Mouse (Mus musculus) CD4-positive, CD25-positive, alpha-beta regulatory T cell, adult 4 months (primary cell): ENCODE results near the gene Ephx4. TPM values are rescaled to one million over a fixed set of nuclear protein-coding genes. Genes with fewer than 3 reads are reported as not detected.
"Not testable (repeated sequence)": the region's sequence is repeated elsewhere in the genome, so short reads cannot be mapped to it uniquely, and the experiment has no call there.

ENCODE experiments used
- ATAC-seq: one replicate; pipeline ENCODE4 v1.8.0; 2017
- polyA plus RNA-seq, 2 experiments: library from polyadenylated mRNA; unstranded; fragments of 100-300 nt; shearing (Covaris generic); gene quantifications; one replicate each; pipeline ENCODE4 v1.2.1; 2017

The Ephx4 gene
- polyA plus RNA-seq = under 1 TPM in 1 of 2 experiments, not detected in 1; 0.42 TPM

DNA sequence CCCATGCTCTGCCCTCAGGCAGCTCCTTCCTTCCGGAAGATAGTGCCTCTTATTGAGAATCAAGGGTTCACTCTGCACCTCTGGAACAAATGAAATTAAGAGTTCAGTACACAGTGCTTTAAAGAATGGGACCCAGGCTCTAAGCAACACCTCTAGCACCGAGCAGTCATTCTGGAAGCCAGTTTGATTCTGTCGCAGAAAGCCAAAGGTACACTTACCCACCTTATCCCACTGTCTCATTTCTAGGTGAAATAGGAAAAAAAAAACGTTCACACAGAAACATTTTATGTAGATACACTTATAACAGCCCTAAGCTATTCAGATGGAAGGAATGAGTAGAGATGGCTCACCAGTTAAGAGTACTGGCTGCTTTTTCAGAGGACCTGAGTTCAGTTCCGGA, at the start of gene Ephx4:
TSS of gene Ephx4 (plus strand) at position 301 of the 400 bp plus-strand sequence.
- ATAC-seq = peak; percentile 34

DNA sequence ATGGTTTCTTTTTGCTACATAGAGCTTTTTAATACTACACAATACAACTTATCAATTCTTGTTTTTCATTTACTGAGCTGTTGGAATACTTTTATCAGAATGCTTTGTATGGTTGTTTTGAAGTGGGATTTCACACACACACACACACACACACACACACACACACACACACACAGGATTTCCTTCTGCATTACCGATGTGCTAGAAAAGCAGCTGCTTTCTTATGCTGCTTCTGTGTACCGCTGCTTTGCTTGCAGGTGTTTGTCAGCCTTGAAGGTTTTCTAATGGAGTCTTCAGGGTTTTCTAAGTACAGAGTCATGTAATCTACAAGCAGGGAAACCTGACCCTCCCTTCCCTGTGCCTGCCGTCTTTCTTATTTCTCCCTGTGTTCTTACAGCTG, 48.6 kb upstream of the Ephx4 start:
- ATAC-seq = peak; percentile 34

DNA sequence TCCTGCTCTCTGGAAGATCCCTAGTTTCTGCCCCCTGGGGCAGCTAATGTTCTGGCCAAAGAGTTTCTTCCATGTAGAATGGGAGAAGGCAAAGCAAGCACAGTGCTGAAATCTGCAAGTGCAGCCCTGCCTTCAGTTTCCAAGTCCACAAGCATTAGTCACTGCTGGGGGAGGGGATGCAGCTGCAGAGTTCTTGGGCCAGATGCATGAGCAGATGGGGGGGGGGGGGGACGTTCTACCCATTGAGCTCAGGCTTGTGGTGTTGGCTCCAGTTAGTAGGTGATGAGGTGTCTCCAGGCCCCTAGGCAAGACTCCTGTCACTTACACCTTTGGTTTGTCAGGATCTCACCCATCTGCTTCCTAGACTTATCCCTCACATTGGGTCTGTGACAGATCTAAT, 46.7 kb upstream of the Ephx4 start:
- no peak for ATAC-seq

- ATAC-seq = no peak
These were observed 44.8 kb upstream of the Ephx4 start for GRCm38 (mm10) chr5:107357723-107358122.

DNA sequence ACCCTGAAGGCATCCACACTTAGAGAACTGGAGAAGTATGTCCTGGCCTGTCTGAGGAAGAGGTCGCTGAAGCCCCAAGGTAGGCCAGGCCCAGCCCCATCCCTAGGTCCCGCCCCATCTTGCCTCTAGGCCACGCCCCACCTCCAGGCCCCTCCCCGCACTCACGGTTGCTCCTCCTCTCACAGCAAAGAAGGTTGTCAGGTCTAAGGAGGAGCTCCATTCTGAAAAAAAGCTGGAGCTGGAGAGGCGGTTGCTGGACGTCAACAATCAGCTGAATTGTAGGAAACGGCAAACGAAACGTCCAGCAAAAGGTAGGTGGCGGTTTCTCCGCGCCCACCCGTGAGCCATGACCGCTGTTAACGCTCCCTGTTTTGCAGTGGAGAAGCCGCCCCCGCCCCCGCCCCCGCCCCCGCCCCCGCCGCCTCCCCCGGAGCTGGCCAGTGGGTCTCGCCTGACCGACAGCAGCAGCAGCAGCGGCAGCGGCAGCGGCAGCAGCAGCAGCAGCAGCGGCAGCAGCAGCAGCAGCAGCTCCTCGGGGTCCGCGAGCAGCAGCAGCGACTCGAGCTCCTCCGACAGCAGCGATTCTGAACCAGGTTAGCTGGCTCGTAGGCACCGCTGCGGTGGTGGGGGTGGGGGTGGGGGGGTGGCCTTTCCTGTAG, 43.0 kb upstream of the Ephx4 start:
- ATAC-seq = peak; percentile 100

- no peak for ATAC-seq
These were observed 42.3 kb upstream of the Ephx4 start for GRCm38 (mm10) chr5:107360054-107360730.

GRCm38 (mm10) chr5:107370040-107370439, 32.5 kb upstream of the Ephx4 start:
- no peak for ATAC-seq

GRCm38 (mm10) chr5:107371335-107371734, 31.2 kb upstream of the Ephx4 start:
- no peak for ATAC-seq

DNA sequence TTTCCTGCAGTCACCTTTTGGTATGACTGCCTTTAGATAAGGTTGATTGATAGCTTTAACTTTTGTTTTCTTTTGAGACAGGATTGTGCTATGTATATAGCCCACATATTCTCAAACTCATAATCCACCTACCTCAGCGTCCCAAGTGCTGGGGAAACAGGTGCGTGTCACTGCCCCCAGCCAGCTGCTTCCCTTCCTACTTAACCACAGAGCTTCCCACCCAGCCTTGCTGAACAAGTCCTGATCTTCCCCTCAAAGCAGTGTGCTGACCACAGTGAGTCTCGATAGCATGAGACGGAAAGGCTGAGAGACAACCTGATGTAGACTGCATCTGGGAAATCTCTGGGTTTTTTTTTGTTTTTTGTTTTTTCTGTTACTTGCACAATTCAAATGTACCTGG, 29.3 kb upstream of the Ephx4 start:
- ATAC-seq = no peak

- not testable (repeated sequence) for ATAC-seq
These were observed 16.1 kb upstream of the Ephx4 start for GRCm38 (mm10) chr5:107386448-107386847.

GRCm38 (mm10) chr5:107387788-107388187, 14.7 kb upstream of the Ephx4 start:
- ATAC-seq = no peak

DNA sequence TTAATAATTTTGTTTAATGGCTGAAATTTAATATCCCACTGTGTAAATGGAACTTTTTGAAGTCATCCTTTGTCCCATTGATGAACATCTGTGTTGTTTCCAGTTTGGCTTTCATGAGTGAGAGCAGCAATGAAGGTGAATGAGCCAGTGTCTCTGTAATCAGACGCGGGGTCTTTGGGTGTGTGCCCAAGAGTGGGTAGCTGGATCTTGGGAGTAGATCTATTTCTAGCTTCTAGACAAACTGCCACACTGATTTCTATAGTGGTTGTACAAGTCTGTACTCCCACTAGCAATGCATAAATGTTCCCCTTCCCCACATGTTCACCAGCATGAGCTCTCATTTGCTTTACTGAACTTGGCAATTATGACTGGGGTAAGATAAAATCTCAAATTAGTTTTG, 13.2 kb upstream of the Ephx4 start:
- no peak for ATAC-seq

DNA sequence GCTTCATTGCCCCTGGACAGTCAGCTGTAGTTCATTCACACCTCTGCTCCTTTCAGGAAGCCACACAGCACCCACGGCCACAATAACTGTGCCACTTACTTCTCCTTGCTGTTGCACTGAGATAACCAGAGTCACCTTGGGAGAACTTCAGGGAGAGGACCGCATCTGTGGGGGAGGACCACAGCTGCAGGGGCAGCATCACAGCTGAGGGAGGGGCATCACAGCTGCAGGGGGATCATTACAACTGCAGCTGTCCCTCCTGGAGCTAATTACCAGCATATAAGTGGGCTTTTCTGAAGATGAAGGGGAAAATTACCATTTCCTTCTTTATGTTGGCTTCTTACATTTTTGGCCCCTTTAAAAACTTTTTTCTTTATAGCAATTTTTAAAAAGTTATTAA, 8.1 kb upstream of the Ephx4 start:
- ATAC-seq = no peak

GRCm38 (mm10) chr5:107403011-107403946, 743 bp downstream of the Ephx4 start:
- ATAC-seq = peak; percentile 56

- ATAC-seq = no peak
These were observed 1.6 kb downstream of the Ephx4 start for GRCm38 (mm10) chr5:107403947-107404684.

DNA sequence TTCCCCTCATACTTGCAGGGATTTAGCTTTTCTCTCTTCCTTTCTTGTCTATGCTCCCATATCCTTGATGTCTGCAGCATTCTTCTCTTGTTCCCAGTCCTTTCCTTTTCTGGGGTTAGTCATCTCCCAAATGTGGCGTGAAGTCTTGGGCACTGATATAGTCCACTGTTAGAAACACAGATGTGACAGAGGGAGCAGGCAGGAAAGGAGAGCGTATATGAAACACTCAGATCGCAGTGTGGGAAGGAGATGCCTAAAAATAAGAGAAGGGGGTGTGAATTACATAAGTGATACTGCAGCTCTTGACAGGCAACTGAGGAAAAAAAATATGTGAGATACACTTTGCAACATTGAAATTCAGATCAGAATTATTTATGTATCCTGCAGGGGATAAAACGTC, 2.8 kb downstream of the Ephx4 start:
- ATAC-seq = no peak

GRCm38 (mm10) chr5:107410305-107410704, 7.8 kb downstream of the Ephx4 start:
- ATAC-seq = no peak

- no peak for ATAC-seq
These were observed 8.8 kb downstream of the Ephx4 start for GRCm38 (mm10) chr5:107411326-107411725.

GRCm38 (mm10) chr5:107412285-107412684, 9.7 kb downstream of the Ephx4 start:
- no peak for ATAC-seq

- ATAC-seq = no peak
These were observed 12.6 kb downstream of the Ephx4 start for GRCm38 (mm10) chr5:107415098-107415497.

DNA sequence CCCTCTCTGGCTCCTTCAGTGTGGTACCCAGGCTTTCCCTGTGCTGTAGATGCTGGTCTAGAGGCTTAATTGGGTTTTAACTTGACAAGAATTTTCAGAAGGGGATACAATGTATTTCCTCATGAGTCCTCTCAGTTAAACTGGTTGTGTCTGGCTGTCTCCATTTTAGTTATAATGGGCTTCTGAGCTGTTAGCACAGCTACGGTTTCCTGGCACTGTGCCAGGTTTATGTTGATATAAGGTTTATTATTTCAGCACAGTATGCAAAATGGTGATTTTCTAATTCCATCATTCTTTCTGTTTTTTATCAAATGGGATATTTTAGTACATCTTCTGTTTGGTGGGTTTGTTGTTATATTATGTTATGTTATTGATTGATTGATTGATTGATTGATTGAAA, 19.1 kb downstream of the Ephx4 start:
- no peak for ATAC-seq

GRCm38 (mm10) chr5:107431249-107431648, 28.7 kb downstream of the Ephx4 start, which contains the start of gene Lpcat2b:
Gene Lpcat2b (plus strand): TSS chr5:107431549.
- ATAC-seq = no peak
